Mouse (Mus musculus): ENCODE measurements around the gene Fshb. TPM values are rescaled to one million over a fixed set of nuclear protein-coding genes. Genes with fewer than 3 reads are reported as not detected.

Gene Fshb
- not detected for polyA plus RNA-seq (2017; shearing (Covaris generic))

DNA sequence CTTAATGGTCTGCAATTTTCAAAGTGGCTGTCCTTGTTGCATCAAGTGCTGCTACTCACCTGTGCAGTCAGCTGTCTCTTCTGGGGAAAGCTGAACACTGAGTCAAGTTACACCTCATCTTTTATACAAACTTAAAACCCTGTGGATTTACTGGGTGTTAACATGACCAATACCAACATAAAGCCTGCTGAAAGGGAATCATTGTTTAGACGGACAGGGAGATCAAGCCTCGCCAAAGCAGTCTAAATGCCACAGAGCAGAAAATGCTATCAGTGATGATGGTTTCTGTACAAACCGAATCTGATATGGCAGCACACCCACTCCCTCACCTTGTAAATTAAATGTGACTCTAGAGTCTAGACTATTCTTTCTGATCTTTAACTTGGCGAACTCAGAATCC lies at the start of gene Fshb:
TSS of gene Fshb (minus strand) at position 101 of the 400 bp plus-strand sequence.

Other genes starting within 250 kb of the Fshb start
- gene Arl14ep, start 85.2 kb downstream of the Fshb start, polyA plus RNA-seq (2017; shearing (Covaris generic)) = 13.6 TPM
- not detected for gene Kcna4, start 231.0 kb upstream of the Fshb start, polyA plus RNA-seq (2017; shearing (Covaris generic))

Measured in effector memory CD4-positive, alpha-beta T cell, adult 5 months (primary cell).